Mouse (Mus musculus): ENCODE results near the gene Tspan5. TPM values are rescaled to one million over a fixed set of nuclear protein-coding genes. Genes with fewer than 3 reads are reported as not detected.

Gene Tspan5
- polyA plus RNA-seq, 1 experiment: 36.4 TPM

- Histone ChIP-seq H3K27ac (ENCODE audit: insufficient read depth, low read depth, low read length) (no peak overlapping the region), H3K4me1 (ENCODE audit: control insufficient read depth, insufficient read depth, insufficient read length, low read length) (no peaks in the 10 kb centered on the region), H3K36me3 (ENCODE audit: control insufficient read depth, insufficient read depth, low read length) (no peaks in the 10 kb centered on the region; the same call in 1 of the 2 replicates), H3K27me3 (ENCODE audit: control insufficient read depth, insufficient read depth, low read length) (no peaks in the 10 kb centered on the region), H3K4me3 (ENCODE audit: low read depth, low read length) (no peak overlapping the region)
- TF ChIP-seq POLR2A (IDR thresholded peaks at IDR 0.05; ENCODE audit: low read depth, low read length) (no peak), CTCF (IDR thresholded peaks at IDR 0.05; ENCODE audit: extremely low read depth, insufficient read length, insufficient replicate concordance, low read depth, low read length) (no peak)
- 82% methylated on average over 10 of the region's 10 CpGs for WGBS
These were observed 147.8 kb downstream of the Tspan5 start for GRCm38 (mm10) chr3:138889769-138890295.

- WGBS: 49% methylated on average over 5 of the region's 5 CpGs
These were observed 151.5 kb downstream of the Tspan5 start for GRCm38 (mm10) chr3:138893520-138893919.

GRCm38 (mm10) chr3:138897500-138897899, 155.5 kb downstream of the Tspan5 start:
- H3K27ac ChIP-seq (ENCODE audit: insufficient read depth, low read depth, low read length): no peak overlapping the region
- 92% methylated on average over 11 of the region's 11 CpGs for WGBS
- H3K4me1 ChIP-seq (ENCODE audit: control insufficient read depth, insufficient read depth, insufficient read length, low read length): no peaks in the 10 kb centered on the region
- no peaks in the 10 kb centered on the region for H3K27me3 ChIP-seq (ENCODE audit: control insufficient read depth, insufficient read depth, low read length)
- H3K4me3 ChIP-seq (ENCODE audit: low read depth, low read length): no peak overlapping the region
- H3K36me3 ChIP-seq (ENCODE audit: control insufficient read depth, insufficient read depth, low read length): peaks cover 2% of the 10 kb centered on the region; the same call in 1 of the 2 replicates
- TF ChIP-seq POLR2A (IDR thresholded peaks at IDR 0.05; ENCODE audit: low read depth, low read length) (no peak), CTCF (IDR thresholded peaks at IDR 0.05; ENCODE audit: extremely low read depth, insufficient read length, insufficient replicate concordance, low read depth, low read length) (no peak)

More at GRCm38 (mm10) chr3:138893520-138893919, 151.5 kb downstream of the Tspan5 start:
- Histone ChIP-seq H3K27me3 (ENCODE audit: control insufficient read depth, insufficient read depth, low read length) (no peaks in the 10 kb centered on the region), H3K4me1 (ENCODE audit: control insufficient read depth, insufficient read depth, insufficient read length, low read length) (no peaks in the 10 kb centered on the region), H3K4me3 (ENCODE audit: low read depth, low read length) (no peak overlapping the region), H3K36me3 (ENCODE audit: control insufficient read depth, insufficient read depth, low read length) (no peaks in the 10 kb centered on the region; the same call in 1 of the 2 replicates), H3K27ac (ENCODE audit: insufficient read depth, low read depth, low read length) (no peak overlapping the region)
- TF ChIP-seq CTCF (IDR thresholded peaks at IDR 0.05; ENCODE audit: extremely low read depth, insufficient read length, insufficient replicate concordance, low read depth, low read length): no peak

GRCm38 (mm10) chr3:138898055-138898454, 156.1 kb downstream of the Tspan5 start:
- Histone ChIP-seq H3K36me3 (ENCODE audit: control insufficient read depth, insufficient read depth, low read length) (peaks cover 4% of the 10 kb centered on the region; the same call in 1 of the 2 replicates), H3K4me1 (ENCODE audit: control insufficient read depth, insufficient read depth, insufficient read length, low read length) (no peaks in the 10 kb centered on the region), H3K27me3 (ENCODE audit: control insufficient read depth, insufficient read depth, low read length) (no peaks in the 10 kb centered on the region), H3K4me3 (ENCODE audit: low read depth, low read length) (no peak overlapping the region), H3K27ac (ENCODE audit: insufficient read depth, low read depth, low read length) (no peak overlapping the region)
- WGBS: 89% methylated on average over 8 of the region's 8 CpGs
- TF ChIP-seq POLR2A (IDR thresholded peaks at IDR 0.05; ENCODE audit: low read depth, low read length): no peak
- TF ChIP-seq CTCF (IDR thresholded peaks at IDR 0.05; ENCODE audit: extremely low read depth, insufficient read length, insufficient replicate concordance, low read depth, low read length): no peak

GRCm38 (mm10) chr3:138900571-138901141, 158.7 kb downstream of the Tspan5 start:
- no peak for TF ChIP-seq CTCF (IDR thresholded peaks at IDR 0.05; ENCODE audit: extremely low read depth, insufficient read length, insufficient replicate concordance, low read depth, low read length)
- no peak for TF ChIP-seq POLR2A (IDR thresholded peaks at IDR 0.05; ENCODE audit: low read depth, low read length)
- Histone ChIP-seq H3K36me3 (ENCODE audit: control insufficient read depth, insufficient read depth, low read length) (peaks cover 4% of the 10 kb centered on the region; the same call in 1 of the 2 replicates), H3K27ac (ENCODE audit: insufficient read depth, low read depth, low read length) (no peak overlapping the region), H3K27me3 (ENCODE audit: control insufficient read depth, insufficient read depth, low read length) (no peaks in the 10 kb centered on the region), H3K4me1 (ENCODE audit: control insufficient read depth, insufficient read depth, insufficient read length, low read length) (no peaks in the 10 kb centered on the region), H3K4me3 (ENCODE audit: low read depth, low read length) (no peak overlapping the region)
- 93% methylated on average over 9 of the region's 9 CpGs for WGBS

- 87% methylated on average over 7 of the region's 7 CpGs for WGBS
- no peak overlapping the region for H3K27ac ChIP-seq (ENCODE audit: insufficient read depth, low read depth, low read length)
These were observed 163.7 kb downstream of the Tspan5 start for GRCm38 (mm10) chr3:138905678-138906077.

GRCm38 (mm10) chr3:138906112-138906880, 164.3 kb downstream of the Tspan5 start:
- Histone ChIP-seq H3K4me3 (ENCODE audit: low read depth, low read length) (no peak overlapping the region), H3K36me3 (ENCODE audit: control insufficient read depth, insufficient read depth, low read length) (peaks cover 3% of the 10 kb centered on the region; the same call in 1 of the 2 replicates), H3K4me1 (ENCODE audit: control insufficient read depth, insufficient read depth, insufficient read length, low read length) (no peaks in the 10 kb centered on the region), H3K27me3 (ENCODE audit: control insufficient read depth, insufficient read depth, low read length) (no peaks in the 10 kb centered on the region; the same call in 1 of the 2 replicates), H3K27ac (ENCODE audit: insufficient read depth, low read depth, low read length) (no peak overlapping the region)
- 24% methylated on average over 17 of the region's 17 CpGs for WGBS
- peak; percentile 83; the same call in 1 of the 2 replicates for TF ChIP-seq CTCF (IDR thresholded peaks at IDR 0.05; ENCODE audit: extremely low read depth, insufficient read length, insufficient replicate concordance, low read depth, low read length)
- TF ChIP-seq POLR2A (IDR thresholded peaks at IDR 0.05; ENCODE audit: low read depth, low read length): no peak

More at GRCm38 (mm10) chr3:138905678-138906077, 163.7 kb downstream of the Tspan5 start:
- no peak overlapping the region for H3K4me3 ChIP-seq (ENCODE audit: low read depth, low read length)
- H3K4me1 ChIP-seq (ENCODE audit: control insufficient read depth, insufficient read depth, insufficient read length, low read length): no peaks in the 10 kb centered on the region
- TF ChIP-seq CTCF (IDR thresholded peaks at IDR 0.05; ENCODE audit: extremely low read depth, insufficient read length, insufficient replicate concordance, low read depth, low read length) (no peak), POLR2A (IDR thresholded peaks at IDR 0.05; ENCODE audit: low read depth, low read length) (no peak)
- peaks cover 3% of the 10 kb centered on the region; the same call in 1 of the 2 replicates for H3K36me3 ChIP-seq (ENCODE audit: control insufficient read depth, insufficient read depth, low read length)
- no peaks in the 10 kb centered on the region; the same call in 1 of the 2 replicates for H3K27me3 ChIP-seq (ENCODE audit: control insufficient read depth, insufficient read depth, low read length)
